Mouse (Mus musculus) v-Abl transformed pro-B cells (cell line): ENCODE measurements around the gene Gabarapl1.
"Not testable (repeated sequence)": the region's sequence is repeated elsewhere in the genome, so short reads cannot be mapped to it uniquely, and the experiment has no call there.

Experiments
- in situ Hi-C, 2 experiments: fragments of 400-800 bp; cut with MboI; formaldehyde crosslinking; loops; one replicate each; pipeline ENCODE4 v1.15.1; 2025; ENCODE audit not compliant: unreplicated experiment in 2 of 2

Gabarapl1 gene

GRCm38 (mm10) chr6:129532942-129533860, at the start of gene Gabarapl1:
Gabarapl1 (plus strand) TSS chr6:129533160.
- in situ Hi-C loops = loop anchor here in 1 of 2 experiments (25.0 kb wide), 1 partner anchor 696 kb away; the partner anchor contains the start of genes Gm44511 and Klrb1b

- in situ Hi-C loops = no loop called here
Observed at GRCm38 (mm10) chr6:129494924-129495323, 38.0 kb upstream of the Gabarapl1 start.

- in situ Hi-C loops = no loop called here
Observed at GRCm38 (mm10) chr6:129497345-129498218, 35.4 kb upstream of the Gabarapl1 start.

GRCm38 (mm10) chr6:129499516-129499915, 33.4 kb upstream of the Gabarapl1 start:
- in situ Hi-C loops = not testable (repeated sequence)

- in situ Hi-C loops = loop anchor here (25.0 kb wide), 2 partner anchors 666 to 916 kb away; partner anchors contain the start of genes A2ml1 (in 2 of the 2), Gm44511 (in 1 of the 2) and Klrb1b (in 1 of the 2)
Observed at GRCm38 (mm10) chr6:129503471-129503870, 29.5 kb upstream of the Gabarapl1 start.

GRCm38 (mm10) chr6:129507024-129507423, 25.9 kb upstream of the Gabarapl1 start, which contains the start of gene Olr1:
Olr1 (minus strand) TSS chr6:129507165.
- in situ Hi-C loops = loop anchor here (25.0 kb wide), 2 partner anchors 670 to 920 kb away; partner anchors contain the start of genes A2ml1 (in 2 of the 2), Gm44511 (in 1 of the 2) and Klrb1b (in 1 of the 2)

GRCm38 (mm10) chr6:129510120-129510911, 22.6 kb upstream of the Gabarapl1 start:
- in situ Hi-C loops = loop anchor here (25.0 kb wide), 2 partner anchors 673 to 923 kb away; partner anchors contain the start of genes A2ml1 (in 2 of the 2), Gm44511 (in 1 of the 2) and Klrb1b (in 1 of the 2)

- in situ Hi-C loops = loop anchor here (25.0 kb wide), 2 partner anchors 675 to 925 kb away; partner anchors contain the start of genes A2ml1 (in 2 of the 2), Gm44511 (in 1 of the 2) and Klrb1b (in 1 of the 2)
Observed at GRCm38 (mm10) chr6:129512367-129512766, 20.6 kb upstream of the Gabarapl1 start, which contains the start of gene Tmem52b. Tmem52b (plus strand) TSS chr6:129512555.

GRCm38 (mm10) chr6:129512868-129513267, 20.1 kb upstream of the Gabarapl1 start:
- in situ Hi-C loops = loop anchor here (25.0 kb wide), 2 partner anchors 676 to 926 kb away; partner anchors contain the start of genes A2ml1 (in 2 of the 2), Gm44511 (in 1 of the 2) and Klrb1b (in 1 of the 2)

GRCm38 (mm10) chr6:129513409-129513808, 19.6 kb upstream of the Gabarapl1 start:
- in situ Hi-C loops = loop anchor here (25.0 kb wide), 2 partner anchors 676 to 926 kb away; partner anchors contain the start of genes A2ml1 (in 2 of the 2), Gm44511 (in 1 of the 2) and Klrb1b (in 1 of the 2)

GRCm38 (mm10) chr6:129514376-129514775, 18.6 kb upstream of the Gabarapl1 start:
- in situ Hi-C loops = loop anchor here (25.0 kb wide), 2 partner anchors 677 to 927 kb away; partner anchors contain the start of genes A2ml1 (in 2 of the 2), Gm44511 (in 1 of the 2) and Klrb1b (in 1 of the 2)

- in situ Hi-C loops = loop anchor here (5.0 to 25.0 kb wide), 5 partner anchors 123 to 928 kb away; partner anchors contain the start of genes A2ml1 (in 2 of the 2), 4922502D21Rik (in 1 of the 2), Gm44511 (in 1 of the 2) and Klrb1b (in 1 of the 2)
Observed at GRCm38 (mm10) chr6:129515068-129515467, 17.9 kb upstream of the Gabarapl1 start.

GRCm38 (mm10) chr6:129516388-129516787, 16.6 kb upstream of the Gabarapl1 start:
- in situ Hi-C loops = loop anchor here (5.0 to 25.0 kb wide), 5 partner anchors 124 to 929 kb away; partner anchors contain the start of genes A2ml1 (in 2 of the 2), 4922502D21Rik (in 1 of the 2), Gm44511 (in 1 of the 2) and Klrb1b (in 1 of the 2)

GRCm38 (mm10) chr6:129517752-129518408, 15.1 kb upstream of the Gabarapl1 start:
- in situ Hi-C loops = loop anchor here (5.0 to 25.0 kb wide), 5 partner anchors 126 to 931 kb away; partner anchors contain the start of genes A2ml1 (in 2 of the 2), 4922502D21Rik (in 1 of the 2), Gm44511 (in 1 of the 2) and Klrb1b (in 1 of the 2)

GRCm38 (mm10) chr6:129526069-129526468, 6.9 kb upstream of the Gabarapl1 start:
- in situ Hi-C loops = loop anchor here in 1 of 2 experiments (25.0 kb wide), 1 partner anchor 689 kb away; the partner anchor contains the start of genes Gm44511 and Klrb1b

GRCm38 (mm10) chr6:129527416-129527815, 5.5 kb upstream of the Gabarapl1 start:
- in situ Hi-C loops = loop anchor here in 1 of 2 experiments (25.0 kb wide), 1 partner anchor 690 kb away; the partner anchor contains the start of genes Gm44511 and Klrb1b

GRCm38 (mm10) chr6:129529605-129530004, 3.4 kb upstream of the Gabarapl1 start:
- in situ Hi-C loops = loop anchor here in 1 of 2 experiments (25.0 kb wide), 1 partner anchor 692 kb away; the partner anchor contains the start of genes Gm44511 and Klrb1b
